Mouse (Mus musculus) hindbrain, embryonic 11.5 days (tissue): Measurements from ENCODE around the gene Akr1c12. TPM values are rescaled to one million over a fixed set of nuclear protein-coding genes. Genes with fewer than 3 reads are reported as not detected.

ENCODE experiments used
- ATAC-seq: fragments of 200-750 bp; cut with Nextera tagmentation; 2 replicates; pipeline ENCODE4 v1.8.0; 2017; ENCODE audit warnings: mild to moderate bottlenecking, moderate TSS enrichment, moderate library complexity; ENCODE audit not compliant: low FRiP score
- DNase-seq: peaks from one replicate; pipeline ENCODE4 v3.0.0-alpha.2; 2015; ENCODE audit warnings: low spot score
- H3K27ac ChIP-seq: fragments of 300-500 bp; sonication (generic); 2 replicates; pipeline ENCODE4 v1.5.1; 2014; ENCODE audit warnings: mild to moderate bottlenecking, low read depth, low read length
- H3K27me3 ChIP-seq: fragments of 300-500 bp; sonication (generic); 2 replicates; pipeline ENCODE4 v1.6.1; 2014; ENCODE audit warnings: mild to moderate bottlenecking, low read length, moderate library complexity, mixed read lengths; ENCODE audit not compliant: control insufficient read depth, insufficient read depth
- H3K36me3 ChIP-seq: fragments of 300-500 bp; sonication (generic); 2 replicates; pipeline ENCODE4 v1.6.1; 2014; ENCODE audit warnings: mild to moderate bottlenecking, low read length, moderate library complexity, mixed read lengths; ENCODE audit not compliant: control insufficient read depth, insufficient read depth
- H3K4me1 ChIP-seq: fragments of 300-500 bp; sonication (generic); replicated peaks from 2 replicates; pipeline ENCODE4 v1.6.1; 2014; ENCODE audit warnings: low read length, mixed read lengths; ENCODE audit not compliant: control insufficient read depth, insufficient read depth
- H3K4me2 ChIP-seq: fragments of 300-500 bp; sonication (generic); replicated peaks from 2 replicates; pipeline ENCODE4 v1.6.1; 2014; ENCODE audit warnings: mild to moderate bottlenecking, low read depth, low read length
- H3K4me3 ChIP-seq: fragments of 300-500 bp; sonication (generic); 2 replicates; pipeline ENCODE4 v1.5.1; 2014; ENCODE audit warnings: low read depth, low read length
- H3K9ac ChIP-seq: fragments of 300-500 bp; sonication (generic); 2 replicates; pipeline ENCODE4 v1.6.1; 2014; ENCODE audit warnings: low read depth, low read length
- H3K9me3 ChIP-seq: fragments of 300-500 bp; sonication (generic); 2 replicates; pipeline ENCODE4 v1.6.1; 2016; ENCODE audit warnings: low read length; ENCODE audit not compliant: control insufficient read depth
- WGBS: fragments of 180-500 bp; shearing (Covaris S2); extraction: QIAGEN DNeasy Blood & Tissue Kit; methylation state at CpG from one replicate; pipeline ENCODE4 v1.1.7; 2014; 5-methylcytosine and 5-hydroxymethylcytosine counted together
- polyA plus RNA-seq: library from polyadenylated mRNA; unstranded; fragments of >200 nt; fragmentation: Nextera tagmentation; extraction: Ambion mirVana; gene quantifications from 2 replicates; pipeline ENCODE4 v1.2.1, GENCODE M21; 2014

The Akr1c12 gene
- polyA plus RNA-seq, 1 experiment from 2014 or later = 0.32 TPM

- H3K36me3 ChIP-seq = no peaks in the 10 kb centered on the region
- H3K4me2 ChIP-seq = no peak overlapping the region
- H3K4me1 ChIP-seq = no peaks in the 10 kb centered on the region
- ATAC-seq (no peak), DNase-seq (no peak)
- H3K27me3 ChIP-seq = no peaks in the 10 kb centered on the region
- H3K9me3 ChIP-seq = no peaks in the 10 kb centered on the region
- H3K9ac ChIP-seq = no peak overlapping the region
- H3K27ac ChIP-seq = no peak overlapping the region
- H3K4me3 ChIP-seq = no peak overlapping the region
- WGBS = 94% methylated on average over 8 of the region's 8 CpGs
These were observed 48.2 kb downstream of the Akr1c12 start for GRCm38 (mm10) chr13:4230841-4231623.

DNA sequence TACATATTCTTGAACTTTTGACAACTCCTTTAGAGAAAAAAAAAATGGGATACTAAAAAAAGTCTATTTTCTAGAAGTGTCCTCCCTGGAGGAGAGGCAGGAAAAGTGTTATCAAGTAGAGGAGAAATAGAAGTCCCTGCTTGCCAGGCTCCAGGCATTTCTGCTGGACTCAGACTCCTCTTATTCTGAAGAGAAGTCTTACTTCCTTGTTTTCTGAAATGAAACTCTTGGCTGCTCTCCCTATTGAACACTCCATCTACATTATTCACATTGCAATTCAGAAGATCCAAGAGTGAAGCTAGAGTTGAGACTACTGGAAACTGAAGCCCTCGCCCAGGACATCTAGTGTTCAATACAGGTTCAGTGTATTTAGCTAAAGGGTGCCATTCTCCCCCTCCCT is 50.8 kb downstream of the Akr1c12 start, which contains the start of gene Akr1c19:
Gene Akr1c19, plus strand, starts transcription at position 260 of the 400 bp plus-strand sequence.
- DNase-seq = no peak
- Histone ChIP-seq H3K27ac (no peak within 1 kb of the TSS), H3K36me3 (no peaks in the 10 kb centered on the region), H3K4me2 (no peak within 1 kb of the TSS), H3K4me3 (no peak within 1 kb of the TSS), H3K4me1 (no peaks in the 10 kb centered on the region), H3K9ac (no peak within 1 kb of the TSS), H3K9me3 (no peaks in the 10 kb centered on the region), H3K27me3 (no peaks in the 10 kb centered on the region)
- ATAC-seq = no peak
- WGBS = 70% methylated on average over 1 of the region's 1 CpGs

Other genes starting within 250 kb of the Akr1c12 start
- 0.06 and 0.22 TPM in 2 replicates for gene Akr1c14, start 230.4 kb downstream of the Akr1c12 start, polyA plus RNA-seq
- gene Akr1c18, start 128.8 kb downstream of the Akr1c12 start, polyA plus RNA-seq = not detected in 2 replicates
- 1.0 TPM in 2 replicates for gene Akr1c13, start 88.3 kb downstream of the Akr1c12 start, polyA plus RNA-seq
- gene Akr1c19, start 50.7 kb downstream of the Akr1c12 start, polyA plus RNA-seq = 0.79 and 0.84 TPM in 2 replicates
- gene Akr1c6, start 154.9 kb upstream of the Akr1c12 start, polyA plus RNA-seq = not detected in 2 replicates
- gene Akr1c20, start 243.9 kb upstream of the Akr1c12 start, polyA plus RNA-seq = not detected in 2 replicates